Mouse (Mus musculus): Measurements from ENCODE around the gene 1110065P20Rik. TPM values are rescaled to one million over a fixed set of nuclear protein-coding genes. Genes with fewer than 3 reads are reported as not detected.
A peak's percentile ranks its signal among the peaks of the same experiment; 100 is the strongest.

Gene 1110065P20Rik
- polyA plus RNA-seq, 1 experiment: 15.1 TPM

- H3K4me3 ChIP-seq (ENCODE audit: low read depth, low read length): no peak overlapping the region
- H3K36me3 ChIP-seq (ENCODE audit: control insufficient read depth, insufficient read depth, low read length, poor library complexity, severe bottlenecking): peaks cover 2% of the 10 kb centered on the region; the same call in 1 of the 2 replicates
- H3K27me3 ChIP-seq (ENCODE audit: control insufficient read depth, insufficient read depth, low read length, poor library complexity, severe bottlenecking): no peaks in the 10 kb centered on the region
- TF ChIP-seq CTCF (IDR thresholded peaks at IDR 0.05; ENCODE audit: low read depth, low read length) (no peak), EP300 (IDR thresholded peaks at IDR 0.05; ENCODE audit: insufficient read depth, low read depth, low read length) (no peak), POLR2A (IDR thresholded peaks at IDR 0.05; ENCODE audit: insufficient read depth, low read length) (no peak)
- no peaks in the 10 kb centered on the region for H3K9me3 ChIP-seq (replicated peaks; ENCODE audit: control insufficient read depth, insufficient read depth, low read length, poor library complexity, severe bottlenecking)
- H3K27ac ChIP-seq (ENCODE audit: insufficient read depth, low read length): no peak overlapping the region
- H3K9ac ChIP-seq (ENCODE audit: low read depth, poor library complexity, severe bottlenecking): no peak overlapping the region
- no peaks in the 10 kb centered on the region for H3K4me1 ChIP-seq (ENCODE audit: control insufficient read depth, insufficient read depth, low read length)
These were observed 39.5 kb downstream of the 1110065P20Rik start for GRCm38 (mm10) chr4:124811347-124811975.

- Histone ChIP-seq H3K4me1 (ENCODE audit: control insufficient read depth, insufficient read depth, low read length) (no peaks in the 10 kb centered on the region), H3K36me3 (ENCODE audit: control insufficient read depth, insufficient read depth, low read length, poor library complexity, severe bottlenecking) (peaks cover 13% of the 10 kb centered on the region), H3K9me3 (replicated peaks; ENCODE audit: control insufficient read depth, insufficient read depth, low read length, poor library complexity, severe bottlenecking) (no peaks in the 10 kb centered on the region), H3K4me3 (ENCODE audit: low read depth, low read length) (no peak overlapping the region), H3K9ac (ENCODE audit: low read depth, poor library complexity, severe bottlenecking) (no peak overlapping the region), H3K27ac (ENCODE audit: insufficient read depth, low read length) (no peak overlapping the region), H3K27me3 (ENCODE audit: control insufficient read depth, insufficient read depth, low read length, poor library complexity, severe bottlenecking) (no peaks in the 10 kb centered on the region)
- TF ChIP-seq CTCF (IDR thresholded peaks at IDR 0.05; ENCODE audit: low read depth, low read length) (no peak), POLR2A (IDR thresholded peaks at IDR 0.05; ENCODE audit: insufficient read depth, low read length) (no peak), EP300 (IDR thresholded peaks at IDR 0.05; ENCODE audit: insufficient read depth, low read depth, low read length) (no peak)
These were observed 40.9 kb downstream of the 1110065P20Rik start for GRCm38 (mm10) chr4:124810056-124810455.

- H3K4me1 ChIP-seq (ENCODE audit: control insufficient read depth, insufficient read depth, low read length): no peaks in the 10 kb centered on the region
- no peaks in the 10 kb centered on the region for H3K27me3 ChIP-seq (ENCODE audit: control insufficient read depth, insufficient read depth, low read length, poor library complexity, severe bottlenecking)
- H3K4me3 ChIP-seq (ENCODE audit: low read depth, low read length): no peak overlapping the region
- no peak overlapping the region for H3K27ac ChIP-seq (ENCODE audit: insufficient read depth, low read length)
- TF ChIP-seq EP300 (IDR thresholded peaks at IDR 0.05; ENCODE audit: insufficient read depth, low read depth, low read length): no peak
- TF ChIP-seq CTCF (IDR thresholded peaks at IDR 0.05; ENCODE audit: low read depth, low read length): no peak
- TF ChIP-seq POLR2A (IDR thresholded peaks at IDR 0.05; ENCODE audit: insufficient read depth, low read length): no peak
- H3K36me3 ChIP-seq (ENCODE audit: control insufficient read depth, insufficient read depth, low read length, poor library complexity, severe bottlenecking): peaks cover 18% of the 10 kb centered on the region
- no peaks in the 10 kb centered on the region for H3K9me3 ChIP-seq (replicated peaks; ENCODE audit: control insufficient read depth, insufficient read depth, low read length, poor library complexity, severe bottlenecking)
- H3K9ac ChIP-seq (ENCODE audit: low read depth, poor library complexity, severe bottlenecking): no peak overlapping the region
These were observed 41.7 kb downstream of the 1110065P20Rik start for GRCm38 (mm10) chr4:124809136-124809883.

- Histone ChIP-seq H3K4me1 (ENCODE audit: control insufficient read depth, insufficient read depth, low read length) (no peaks in the 10 kb centered on the region), H3K4me3 (ENCODE audit: low read depth, low read length) (no peak overlapping the region), H3K9me3 (replicated peaks; ENCODE audit: control insufficient read depth, insufficient read depth, low read length, poor library complexity, severe bottlenecking) (no peaks in the 10 kb centered on the region), H3K36me3 (ENCODE audit: control insufficient read depth, insufficient read depth, low read length, poor library complexity, severe bottlenecking) (peaks cover 18% of the 10 kb centered on the region), H3K27ac (ENCODE audit: insufficient read depth, low read length) (no peak overlapping the region), H3K27me3 (ENCODE audit: control insufficient read depth, insufficient read depth, low read length, poor library complexity, severe bottlenecking) (no peaks in the 10 kb centered on the region), H3K9ac (ENCODE audit: low read depth, poor library complexity, severe bottlenecking) (no peak overlapping the region)
- TF ChIP-seq EP300 (IDR thresholded peaks at IDR 0.05; ENCODE audit: insufficient read depth, low read depth, low read length) (no peak), CTCF (IDR thresholded peaks at IDR 0.05; ENCODE audit: low read depth, low read length) (no peak), POLR2A (IDR thresholded peaks at IDR 0.05; ENCODE audit: insufficient read depth, low read length) (no peak)
These were observed 42.5 kb downstream of the 1110065P20Rik start for GRCm38 (mm10) chr4:124808511-124808910.

- no peaks in the 10 kb centered on the region for H3K27me3 ChIP-seq (ENCODE audit: control insufficient read depth, insufficient read depth, low read length, poor library complexity, severe bottlenecking)
- no peaks in the 10 kb centered on the region for H3K4me1 ChIP-seq (ENCODE audit: control insufficient read depth, insufficient read depth, low read length)
- H3K4me3 ChIP-seq (ENCODE audit: low read depth, low read length): no peak overlapping the region
- H3K9ac ChIP-seq (ENCODE audit: low read depth, poor library complexity, severe bottlenecking): peak overlapping the region; percentile 75; the same call in 1 of the 2 replicates
- peaks cover 18% of the 10 kb centered on the region for H3K36me3 ChIP-seq (ENCODE audit: control insufficient read depth, insufficient read depth, low read length, poor library complexity, severe bottlenecking)
- TF ChIP-seq POLR2A (IDR thresholded peaks at IDR 0.05; ENCODE audit: insufficient read depth, low read length): no peak
- no peak for TF ChIP-seq EP300 (IDR thresholded peaks at IDR 0.05; ENCODE audit: insufficient read depth, low read depth, low read length)
- TF ChIP-seq CTCF (IDR thresholded peaks at IDR 0.05; ENCODE audit: low read depth, low read length): no peak
- no peak overlapping the region for H3K27ac ChIP-seq (ENCODE audit: insufficient read depth, low read length)
- H3K9me3 ChIP-seq (replicated peaks; ENCODE audit: control insufficient read depth, insufficient read depth, low read length, poor library complexity, severe bottlenecking): no peaks in the 10 kb centered on the region
These were observed 47.6 kb downstream of the 1110065P20Rik start for GRCm38 (mm10) chr4:124803406-124803805.

All from ES-Bruce4 (cell line).